Mouse (Mus musculus) gastrocnemius, adult 2 months (tissue): ENCODE measurements around the gene Gm12355. TPM values are rescaled to one million over a fixed set of nuclear protein-coding genes. Genes with fewer than 3 reads are reported as not detected.
"Not testable (repeated sequence)": the region's sequence is repeated elsewhere in the genome, so short reads cannot be mapped to it uniquely, and the experiment has no call there.

ENCODE experiments used
- DNase-seq: peaks from one replicate; pipeline ENCODE4 v3.0.0; 2022
- H3K27ac ChIP-seq: fragments of 200-600 bp; 2 replicates; pipeline ENCODE4 v1.8.1; 2022; ENCODE audit warnings: mild to moderate bottlenecking
- H3K4me3 ChIP-seq: fragments of 200-600 bp; 2 replicates; pipeline ENCODE4 v1.8.1; 2022; ENCODE audit warnings: mild to moderate bottlenecking, moderate library complexity
- CTCF ChIP-seq: fragments of 200-600 bp; IDR thresholded peaks from 2 replicates; pipeline ENCODE4 v1.8.1; 2022; ENCODE audit warnings: antibody characterized with exemption, mild to moderate bottlenecking, moderate library complexity
- intact Hi-C: fragments of 180-260 bp; cut with DNase I; formaldehyde crosslinking; loops from one replicate; pipeline ENCODE4 v1.15.1; 2025
- total RNA-seq, 2 experiments: library from RNA; stranded (reverse); gene quantifications; 2 replicates each; pipeline ENCODE4 v1.2.3; 2021

Gene Gm12355
- total RNA-seq, 2 experiments from 2014 or later = 4.6 to 5.6 TPM

DNA sequence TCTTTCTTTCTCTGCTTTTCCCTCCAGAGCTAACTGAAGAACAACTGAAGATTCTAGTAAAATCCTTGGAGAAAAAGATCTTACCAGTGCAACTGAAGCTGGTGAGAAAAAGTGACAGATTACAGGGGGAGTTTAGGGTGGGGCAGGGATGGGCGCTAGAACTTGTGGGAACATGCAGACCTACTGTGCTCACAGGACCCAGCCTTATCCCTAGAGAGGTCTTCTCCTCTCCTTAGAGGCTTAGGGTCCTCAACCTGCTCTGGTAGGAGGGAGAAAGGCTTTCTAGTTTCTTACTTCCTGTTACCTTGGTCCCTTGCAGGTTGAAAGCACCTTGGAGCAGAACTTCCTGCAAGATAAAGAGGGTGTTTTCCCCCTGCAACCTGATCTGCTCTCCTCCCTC is 12.0 kb upstream of the Gm12355 start:
- Histone ChIP-seq H3K27ac (no peak overlapping the region), H3K4me3 (no peak overlapping the region)
- no peak for TF ChIP-seq CTCF
- intact Hi-C loops = loop anchor here (1.0 kb wide), 1 partner anchor 31 kb away; no protein-coding TSS in a partner anchor
- no peak for DNase-seq

DNA sequence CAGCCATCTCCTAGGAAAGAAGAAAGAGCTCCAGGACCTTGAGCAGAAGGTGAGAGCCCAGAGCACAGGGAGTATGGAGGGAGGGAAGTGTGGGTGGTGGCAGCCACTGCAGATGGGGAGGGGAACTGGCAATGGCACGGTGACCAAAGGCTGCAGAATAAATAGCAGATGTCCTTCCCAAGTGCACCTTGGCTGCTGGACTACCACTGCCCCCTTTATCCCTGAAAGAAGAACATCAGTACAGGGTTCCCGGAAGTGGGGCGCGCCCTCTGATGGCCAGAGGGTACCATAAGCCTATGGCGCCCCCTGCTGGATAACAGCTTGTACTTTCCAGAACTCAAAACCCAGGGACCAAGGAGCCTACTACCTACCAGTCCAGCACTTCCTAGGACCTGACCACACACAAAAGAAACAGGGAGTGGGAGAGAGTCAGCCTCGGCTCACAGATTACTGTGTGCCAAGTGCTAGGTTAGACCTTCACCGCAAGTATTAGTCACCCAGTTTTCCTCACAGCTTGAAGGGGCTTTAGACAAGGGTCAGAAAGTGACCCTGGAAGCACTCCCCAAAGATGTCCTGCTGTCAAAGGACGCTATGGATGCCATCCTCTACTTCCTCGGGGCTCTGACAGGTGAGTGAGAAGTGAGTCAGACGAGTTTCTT is 10.0 kb upstream of the Gm12355 start:
- TF ChIP-seq CTCF = peak; percentile 34; the same call in 1 of the 2 replicates
- intact Hi-C loops, H3K27ac ChIP-seq, H3K4me3 ChIP-seq: not testable (repeated sequence)
- peak; percentile 24 for DNase-seq

DNA sequence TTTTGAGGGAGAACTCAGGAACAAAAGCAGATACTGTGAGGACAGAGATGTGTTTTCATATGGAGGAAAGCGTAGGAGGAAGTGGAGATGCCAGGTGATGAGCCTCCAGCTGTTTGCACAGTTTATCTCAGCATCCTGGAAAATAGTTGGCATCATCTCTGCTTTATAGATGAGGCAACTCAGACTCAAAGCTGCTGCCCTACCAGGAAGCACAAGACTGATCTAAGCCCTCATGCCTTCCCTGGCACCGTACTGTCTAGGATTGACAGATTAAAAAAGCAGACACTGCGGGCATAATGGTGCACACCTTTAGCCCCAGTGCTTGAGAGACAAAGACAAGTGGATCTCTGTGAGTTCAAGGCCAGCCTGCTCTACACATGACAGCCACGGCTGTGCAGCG is 5.2 kb upstream of the Gm12355 start:
- Histone ChIP-seq H3K4me3 (no peak overlapping the region), H3K27ac (no peak overlapping the region)
- intact Hi-C loops = no loop called here
- DNase-seq = no peak
- TF ChIP-seq CTCF = no peak

GRCm38 (mm10) chr11:98628706-98629105 is 3.2 kb upstream of the Gm12355 start:
- no peak overlapping the region for H3K4me3 ChIP-seq
- DNase-seq = no peak
- intact Hi-C loops = no loop called here
- no peak overlapping the region for H3K27ac ChIP-seq
- TF ChIP-seq CTCF = no peak

DNA sequence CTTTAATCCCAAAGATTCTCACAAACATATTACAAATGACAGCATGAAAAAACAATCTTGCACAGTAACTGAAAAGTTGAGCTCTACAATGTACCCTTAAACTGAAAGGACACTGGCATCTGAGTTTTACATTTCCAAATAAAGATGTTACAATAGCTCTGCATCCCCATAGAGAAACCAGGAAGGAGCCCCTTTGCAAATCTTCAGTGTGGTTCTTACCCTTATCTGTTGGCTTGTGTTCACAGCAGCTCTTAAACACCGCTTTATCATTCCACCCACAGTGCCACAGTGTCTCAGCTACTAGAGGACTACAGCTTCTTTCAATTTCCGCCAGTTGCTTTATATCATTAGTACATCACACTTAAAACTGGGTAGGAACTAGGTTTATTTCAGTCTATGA is 1.1 kb downstream of the Gm12355 start:
- DNase-seq, intact Hi-C loops, H3K4me3 ChIP-seq, H3K27ac ChIP-seq: not testable (repeated sequence)

- intact Hi-C loops, H3K27ac ChIP-seq, H3K4me3 ChIP-seq, DNase-seq: not testable (repeated sequence)
Observed at GRCm38 (mm10) chr11:98623981-98624380, 1.5 kb downstream of the Gm12355 start.

GRCm38 (mm10) chr11:98620791-98621190 is 4.7 kb downstream of the Gm12355 start:
- intact Hi-C loops = no loop called here
- Histone ChIP-seq H3K27ac (no peak overlapping the region), H3K4me3 (no peak overlapping the region)
- TF ChIP-seq CTCF = no peak
- no peak for DNase-seq

DNA sequence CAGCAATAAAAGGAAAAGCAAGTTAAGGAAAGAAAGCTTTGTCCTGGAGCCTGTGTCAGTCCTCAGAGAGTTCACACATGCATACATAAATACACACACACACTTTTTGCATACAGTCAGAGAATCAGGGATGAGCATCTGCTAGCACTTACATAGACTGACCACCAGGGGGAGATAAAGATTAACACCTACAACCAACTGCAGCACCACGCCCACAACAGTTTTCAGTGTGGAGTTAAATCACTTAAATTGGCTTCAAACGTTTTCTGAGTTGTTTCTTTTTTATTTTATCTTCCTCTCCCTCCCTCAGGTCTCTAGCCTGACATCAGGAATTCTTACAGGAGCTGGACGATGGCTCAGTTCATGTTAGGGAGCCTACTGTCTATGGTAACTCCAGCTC is 18.7 kb downstream of the Gm12355 start:
- no peak overlapping the region for H3K27ac ChIP-seq
- DNase-seq = no peak
- intact Hi-C loops = loop anchor here (1.0 kb wide), 1 partner anchor 31 kb away; no protein-coding TSS in a partner anchor
- peak; percentile 87 for TF ChIP-seq CTCF
- H3K4me3 ChIP-seq = no peak overlapping the region

GRCm38 (mm10) chr11:98604911-98605310 is 20.6 kb downstream of the Gm12355 start:
- intact Hi-C loops = loop anchor here (2.0 kb wide), 1 partner anchor 54 kb away; no protein-coding TSS in a partner anchor

DNA sequence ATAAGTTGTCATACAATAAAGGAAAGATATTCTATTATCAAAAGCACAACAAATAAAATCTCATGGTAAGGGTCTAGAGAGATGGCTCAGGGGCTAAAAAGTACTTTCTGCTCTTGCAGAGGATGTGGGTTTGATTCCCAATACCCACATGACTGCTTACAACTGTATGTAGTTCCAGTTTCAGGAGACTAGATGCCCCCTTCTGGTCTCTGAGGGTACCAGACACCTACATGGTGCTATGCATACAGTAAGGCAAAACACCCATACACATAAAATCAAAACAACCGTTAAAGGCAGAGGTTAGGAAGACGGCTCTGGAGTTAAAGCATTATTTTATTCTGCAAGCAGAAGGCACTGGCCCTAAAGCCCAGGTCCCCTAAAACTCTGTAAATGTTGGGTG is 21.5 kb downstream of the Gm12355 start:
- TF ChIP-seq CTCF = no peak
- Histone ChIP-seq H3K4me3 (no peak overlapping the region), H3K27ac (no peak overlapping the region)
- DNase-seq = no peak
- intact Hi-C loops = loop anchor here (2.0 kb wide), 1 partner anchor 55 kb away; no protein-coding TSS in a partner anchor

More at GRCm38 (mm10) chr11:98604911-98605310, 20.6 kb downstream of the Gm12355 start:
- not testable (repeated sequence) for H3K4me3 ChIP-seq, DNase-seq, H3K27ac ChIP-seq

DNA sequence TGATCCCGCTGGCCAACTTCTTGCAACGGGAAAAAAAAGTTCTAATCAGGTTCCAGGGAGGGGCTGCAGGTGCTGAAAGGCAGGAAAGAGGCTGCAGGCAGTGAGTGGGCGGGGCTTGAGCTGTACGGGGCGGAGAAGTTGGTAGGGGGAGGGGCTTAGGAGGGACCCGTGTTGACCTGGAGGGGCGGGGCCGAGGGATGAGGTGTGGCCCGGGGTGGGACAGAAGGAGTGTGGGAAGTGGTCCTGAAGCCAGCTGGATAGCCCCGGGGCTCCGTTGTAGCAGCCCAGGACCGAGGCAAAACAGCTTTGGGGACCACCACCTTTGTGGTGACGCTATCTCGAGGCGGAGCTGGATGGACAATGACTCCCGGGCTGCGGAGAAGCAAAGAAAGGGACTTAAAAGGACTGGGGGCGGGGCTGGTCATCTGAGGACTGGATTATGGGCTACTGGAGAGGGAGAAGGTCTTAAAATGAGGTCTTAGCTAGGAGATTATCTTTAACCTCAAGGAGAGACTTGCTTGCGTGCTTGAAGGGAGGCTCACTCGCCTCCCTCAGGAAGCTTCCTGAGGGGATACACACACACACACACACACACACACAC is 23.3 kb downstream of the Gm12355 start:
- Histone ChIP-seq H3K27ac (no peak overlapping the region), H3K4me3 (peak overlapping the region; percentile 21; the same call in 1 of the 2 replicates)
- no peak for DNase-seq
- intact Hi-C loops = no loop called here
- no peak for TF ChIP-seq CTCF

GRCm38 (mm10) chr11:98599291-98599690 is 26.2 kb downstream of the Gm12355 start:
- Histone ChIP-seq H3K4me3 (no peak overlapping the region), H3K27ac (no peak overlapping the region)
- DNase-seq = no peak
- no peak for TF ChIP-seq CTCF
- intact Hi-C loops = loop anchor here (10.0 kb wide), 1 partner anchor 254 kb away; the partner anchor contains the start of gene Ppp1r1b

DNA sequence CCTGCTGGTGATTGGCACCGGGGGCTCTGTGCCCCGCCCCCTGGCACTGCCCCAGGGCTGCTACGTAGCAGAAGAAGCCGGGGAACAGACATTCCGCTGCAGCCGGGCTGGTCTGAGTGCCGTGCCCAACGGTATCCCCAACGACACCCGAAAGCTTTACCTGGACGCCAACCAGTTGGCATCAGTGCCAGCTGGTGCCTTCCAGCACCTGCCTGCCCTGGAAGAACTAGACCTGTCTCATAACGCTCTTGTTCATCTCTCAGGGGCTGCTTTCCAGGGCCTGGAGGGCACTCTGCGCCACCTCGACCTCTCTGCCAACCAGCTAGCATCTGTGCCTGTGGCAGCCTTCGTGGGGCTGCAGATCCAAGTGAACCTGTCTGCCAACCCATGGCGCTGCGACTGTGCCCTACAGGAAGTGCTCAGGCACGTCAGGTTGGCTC is 26.6 kb downstream of the Gm12355 start:
- intact Hi-C loops = loop anchor here (10.0 kb wide), 1 partner anchor 254 kb away; the partner anchor contains the start of gene Ppp1r1b
- no peak for TF ChIP-seq CTCF
- Histone ChIP-seq H3K4me3 (no peak overlapping the region; the same call in 1 of the 2 replicates), H3K27ac (no peak overlapping the region)
- no peak for DNase-seq
